Mouse (Mus musculus): Measurements from ENCODE around the gene Jak2. TPM values are rescaled to one million over a fixed set of nuclear protein-coding genes. Genes with fewer than 3 reads are reported as not detected.
A peak's percentile ranks its signal among the peaks of the same experiment; 100 is the strongest.

Jak2 gene
- total RNA-seq, 2 experiments from 2014 or later, result 27.2 to 31.4 TPM

GRCm38 (mm10) chr19:29308832-29309231, 57.2 kb downstream of the Jak2 start:
- DNase-seq, result no peak

- DNase-seq, result peak; percentile 39 to 43
Observed at GRCm38 (mm10) chr19:29311791-29312190, 60.2 kb downstream of the Jak2 start.

- DNase-seq, result no peak
Observed at GRCm38 (mm10) chr19:29312661-29313060, 61.0 kb downstream of the Jak2 start.

- DNase-seq, result no peak
Observed at GRCm38 (mm10) chr19:29323416-29324049, 71.9 kb downstream of the Jak2 start.

GRCm38 (mm10) chr19:29325053-29325851, 73.6 kb downstream of the Jak2 start, which contains the start of gene Insl6:
TSS of gene Insl6 (minus strand) at chr19:29325356.
- peak in 1 of 2 experiments; percentile 16 for DNase-seq

GRCm38 (mm10) chr19:29325852-29326180, 74.2 kb downstream of the Jak2 start:
- DNase-seq, result no peak

GRCm38 (mm10) chr19:29326396-29326795, 74.8 kb downstream of the Jak2 start:
- no peak for DNase-seq

GRCm38 (mm10) chr19:29326822-29327552, 75.4 kb downstream of the Jak2 start:
- no peak for DNase-seq

GRCm38 (mm10) chr19:29334068-29334745, 82.6 kb downstream of the Jak2 start, which contains the start of gene Rln1:
TSS of gene Rln1 (minus strand) at chr19:29334670.
- DNase-seq, result peak; percentile 21 to 23

GRCm38 (mm10) chr19:29336624-29337023, 85.0 kb downstream of the Jak2 start:
- DNase-seq, result no peak

GRCm38 (mm10) chr19:29341029-29341428, 89.4 kb downstream of the Jak2 start:
- DNase-seq, result no peak

GRCm38 (mm10) chr19:29342281-29342680, 90.7 kb downstream of the Jak2 start:
- DNase-seq, result no peak

GRCm38 (mm10) chr19:29344868-29345267, 93.2 kb downstream of the Jak2 start:
- DNase-seq, result no peak

GRCm38 (mm10) chr19:29345636-29346035, 94.0 kb downstream of the Jak2 start:
- no peak for DNase-seq

GRCm38 (mm10) chr19:29350991-29351390, 99.4 kb downstream of the Jak2 start:
- no peak for DNase-seq

- peak; percentile 82 for DNase-seq
Observed at GRCm38 (mm10) chr19:29354895-29355877, 103.6 kb downstream of the Jak2 start.

- DNase-seq, result no peak
Observed at GRCm38 (mm10) chr19:29356281-29356680, 104.7 kb downstream of the Jak2 start.

- DNase-seq, result no peak
Observed at GRCm38 (mm10) chr19:29360251-29360650, 108.6 kb downstream of the Jak2 start.

GRCm38 (mm10) chr19:29361468-29362130, 110.0 kb downstream of the Jak2 start:
- DNase-seq, result peak; percentile 86 to 90

GRCm38 (mm10) chr19:29362173-29362930, 110.7 kb downstream of the Jak2 start:
- no peak for DNase-seq

Measured in layer of hippocampus, postnatal 36 days (tissue).